Mouse (Mus musculus): ENCODE results near the gene Cygb.

DNA sequence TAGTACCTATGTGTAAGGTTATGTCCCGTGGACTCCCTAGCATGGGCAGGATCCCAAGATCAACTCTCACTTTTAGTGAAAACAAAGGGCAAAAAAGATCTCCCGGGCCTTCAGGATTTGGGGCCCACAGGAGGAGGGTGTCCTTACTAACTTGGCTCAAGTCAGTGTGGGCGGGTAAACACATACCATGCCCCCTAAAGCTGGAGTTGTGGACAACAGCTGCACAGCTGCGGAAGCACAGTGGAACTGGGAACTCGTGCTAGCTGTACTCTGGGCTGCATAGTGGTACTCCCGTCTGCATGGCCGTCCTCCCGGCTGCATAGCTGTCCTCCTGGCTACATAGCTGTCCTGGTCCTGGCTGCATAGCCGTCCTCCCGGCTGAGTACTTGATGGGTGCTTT, 4.1 kb upstream of the Cygb start:
- no peak for TF ChIP-seq CTCF (IDR thresholded peaks at IDR 0.05; ENCODE audit: borderline replicate concordance, extremely low read depth, insufficient read depth, insufficient read length)
- TF ChIP-seq POLR2A (IDR thresholded peaks at IDR 0.05; ENCODE audit: borderline replicate concordance, extremely low read depth, insufficient read depth, insufficient read length, poor library complexity, severe bottlenecking), result no peak

Measured in brain, embryonic 14.5 days (tissue).